Comparison of ENCODE assay signal across 14 mouse cellular contexts in the genomic region with DNA sequence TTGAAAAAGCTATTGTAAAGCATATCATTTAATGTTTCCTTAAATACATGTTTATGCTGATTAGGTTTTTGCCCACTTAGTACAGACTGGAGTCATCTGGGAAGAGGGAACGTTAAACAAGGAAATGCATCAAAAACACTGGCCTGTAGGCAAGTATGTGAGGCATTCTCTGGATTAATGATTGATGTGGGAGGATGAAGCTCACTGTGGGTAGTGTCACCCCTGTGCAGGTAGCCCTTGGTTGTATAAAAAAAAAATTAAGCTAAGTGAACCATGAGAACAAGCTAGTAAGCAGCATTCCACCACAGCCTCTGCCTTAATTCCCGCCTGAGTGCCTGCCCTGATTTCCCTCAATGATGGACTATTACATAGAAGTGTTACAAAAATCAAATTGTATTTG.
"Had no signal": no experiment of that assay in that cellular context is flagged by ENCODE, and none has a peak within 500 bp of the region (broad histone marks: within the 10 kb centered on the region; RNA-seq: fewer than 3 reads in every experiment).

No protein-coding gene starts in this region.

- H3K36me3 ChIP-seq: limb, embryonic 10.5 days; limb, embryonic 13.5 days; liver, embryonic 12.5 days; liver, embryonic 15.5 days had no signal

- H3K27ac ChIP-seq: limb, embryonic 10.5 days; limb, embryonic 13.5 days; liver, embryonic 12.5 days; liver, embryonic 15.5 days had no signal

- H3K4me3 ChIP-seq: limb, embryonic 10.5 days; limb, embryonic 13.5 days; liver, embryonic 12.5 days; liver, embryonic 15.5 days had no signal

- H3K4me2 ChIP-seq: limb, embryonic 13.5 days; liver, embryonic 12.5 days; liver, embryonic 15.5 days; midbrain, embryonic 11.5 days had no signal

- ATAC-seq: inflammation-experienced regulatory T-cells, adult 6 months; intestine, embryonic 16.5 days; liver, embryonic 12.5 days had no signal

- H3K9me3 ChIP-seq: limb, embryonic 10.5 days; limb, embryonic 13.5 days; liver, embryonic 12.5 days; liver, embryonic 15.5 days had no signal

- H3K9ac ChIP-seq: limb, embryonic 13.5 days; liver, embryonic 12.5 days; liver, embryonic 15.5 days had no signal

- H3K27me3 ChIP-seq: liver, embryonic 12.5 days; liver, embryonic 15.5 days had no signal

- H3K4me1 ChIP-seq: liver, embryonic 15.5 days had no signal

- DNase-seq: liver; lung, adult 2 months; lung, postnatal 14 days; lung, postnatal 4 days; midbrain, embryonic 14.5 days; thymus, adult 18-20 months; thymus, postnatal 4 days had no signal
